Mouse (Mus musculus): ENCODE data around the gene Vmn1r207-ps.
"Not testable (repeated sequence)": the region's sequence is repeated elsewhere in the genome, so short reads cannot be mapped to it uniquely, and the experiment has no call there.

Vmn1r207-ps gene

GRCm38 (mm10) chr13:22729529-22729928 is at the start of gene Vmn1r207-ps:
Vmn1r207-ps (minus strand) TSS chr13:22729629.
- not testable (repeated sequence) for DNase-seq

DNA sequence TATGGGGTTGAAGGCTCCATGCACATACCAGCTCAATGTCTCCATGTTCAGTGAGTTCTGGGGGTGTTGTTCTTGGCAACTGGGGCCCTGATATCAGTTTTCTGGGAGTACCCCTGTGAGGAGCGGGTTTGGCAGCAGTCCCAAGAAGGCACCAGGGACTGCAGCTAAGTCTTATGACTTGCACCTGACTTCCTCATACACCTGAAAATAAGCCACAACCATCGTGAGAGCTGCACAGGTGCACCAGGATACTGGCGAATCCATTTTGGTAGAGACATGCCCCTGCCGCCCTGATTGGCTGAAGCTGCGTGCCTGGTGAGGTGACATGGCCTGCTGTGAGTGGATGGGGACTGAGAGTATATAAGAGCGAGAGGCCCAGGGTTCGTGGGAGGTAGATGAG is 47.9 kb upstream of the Vmn1r207-ps start, which contains the start of gene Vmn1r208:
Gene Vmn1r208 (minus strand): TSS at position 101 of the 400 bp plus-strand sequence.
- DNase-seq, result not testable (repeated sequence)

DNA sequence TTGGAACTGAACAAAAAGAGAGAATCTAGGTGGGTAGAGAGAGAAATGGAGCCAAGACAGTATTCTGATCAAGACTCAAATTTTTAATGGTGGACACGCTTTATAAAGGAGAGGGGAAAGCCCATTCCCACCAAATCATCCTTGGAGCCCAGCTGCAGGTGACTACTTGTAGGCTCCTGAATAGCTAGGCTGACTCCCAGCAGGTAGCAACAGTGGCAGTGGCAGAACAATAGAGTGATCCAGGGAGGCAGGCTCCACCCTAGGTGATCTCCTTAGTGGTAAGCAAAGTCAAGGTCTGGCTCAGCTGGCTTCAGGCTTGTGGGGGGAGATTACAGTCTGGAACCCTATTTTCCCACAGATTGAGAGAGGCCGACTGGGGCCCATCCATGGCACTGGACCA is 42.2 kb upstream of the Vmn1r207-ps start:
- not testable (repeated sequence) for DNase-seq

DNA sequence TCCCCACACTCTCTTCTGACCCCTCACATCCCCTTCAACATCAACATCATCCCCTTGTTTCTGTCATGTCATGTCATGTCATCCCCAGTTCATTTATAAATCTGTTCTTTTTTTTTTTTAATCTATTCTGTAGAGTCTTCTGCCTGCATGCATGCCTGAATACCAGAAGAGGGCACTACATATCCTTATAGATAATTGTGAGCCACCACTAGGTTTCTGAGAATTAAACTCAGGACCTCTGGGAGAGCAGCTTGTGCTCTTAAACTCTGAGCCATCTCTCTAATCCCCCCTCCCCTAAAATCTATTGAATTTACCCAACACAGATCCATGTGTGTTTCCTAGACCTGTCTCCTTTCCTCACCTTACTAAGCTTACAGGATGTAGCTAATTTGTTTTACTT is 18.1 kb upstream of the Vmn1r207-ps start:
- no peak for DNase-seq

GRCm38 (mm10) chr13:22706947-22707346 is 22.5 kb downstream of the Vmn1r207-ps start:
- not testable (repeated sequence) for DNase-seq

DNA sequence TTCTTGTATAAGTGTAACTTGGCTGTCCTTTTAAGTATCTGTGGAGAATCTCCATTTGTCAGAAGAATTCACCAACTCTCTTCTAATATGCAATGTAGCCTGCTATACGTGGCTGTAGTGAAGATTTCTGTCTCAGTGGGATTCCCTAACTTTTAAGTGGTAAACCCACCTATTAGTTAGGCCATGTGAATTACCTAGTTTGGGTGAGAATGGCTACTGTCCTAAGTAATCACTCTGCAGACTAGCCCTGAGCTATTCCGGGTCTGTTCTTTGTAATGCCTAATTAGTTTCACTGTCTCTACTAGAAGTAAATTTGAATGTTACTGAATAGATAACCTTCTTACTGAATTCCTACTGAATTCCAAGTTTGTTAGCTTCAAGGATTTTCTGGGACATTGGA is 26.5 kb downstream of the Vmn1r207-ps start:
- DNase-seq, result not testable (repeated sequence)

Data from cerebellum, postnatal 10 days (tissue).